Mouse (Mus musculus) Patski (cell line): Measurements from ENCODE around the gene Slc25a25. TPM values are rescaled to one million over a fixed set of nuclear protein-coding genes. Genes with fewer than 3 reads are reported as not detected.

Experiments used
- ATAC-seq: fragments of 100-300 bp; one replicate; pipeline ENCODE4 v1.8.0; 2021
- CTCF ChIA-PET: fragments of 350-600 bp; sonication (Branson Sonifier 250); formaldehyde crosslinking; loops from one replicate; lab custom pipeline; 2022; ENCODE audit warnings: inconsistent platforms; lab: Charles Lee
- POLR2A ChIA-PET: fragments of 350-600 bp; sonication (Branson Sonifier 250); formaldehyde crosslinking; loops from one replicate; lab custom pipeline; 2022; ENCODE audit warnings: antibody characterized with exemption, inconsistent platforms; lab: Charles Lee
- DNase-seq: peaks from one replicate; pipeline ENCODE4 v3.0.0-alpha.2; 2011; ENCODE audit warnings: low read depth, low spot score
- H3K27me3 ChIP-seq: fragments of 371-371 bp; one replicate; pipeline ENCODE4 v1.5.1; 2021
- CTCF ChIP-seq: fragments of 100-300 bp; IDR thresholded peaks from one replicate; pipeline ENCODE4 v1.5.1; 2021
- in situ Hi-C: fragments of 300-500 bp; cut with MboI; formaldehyde crosslinking; loops from 3 replicates; pipeline ENCODE4 v1.11.1; 2018; ENCODE audit warnings: low pct_unique_long_range_greater_than_20kb, mixed read lengths
- polyA plus RNA-seq: library from polyadenylated mRNA; unstranded; gene quantifications from one replicate; pipeline ENCODE4 v1.2.3, GENCODE M21; 2021

The Slc25a25 gene
- polyA plus RNA-seq, 1 experiment from 2014 or later = 18.5 TPM

DNA sequence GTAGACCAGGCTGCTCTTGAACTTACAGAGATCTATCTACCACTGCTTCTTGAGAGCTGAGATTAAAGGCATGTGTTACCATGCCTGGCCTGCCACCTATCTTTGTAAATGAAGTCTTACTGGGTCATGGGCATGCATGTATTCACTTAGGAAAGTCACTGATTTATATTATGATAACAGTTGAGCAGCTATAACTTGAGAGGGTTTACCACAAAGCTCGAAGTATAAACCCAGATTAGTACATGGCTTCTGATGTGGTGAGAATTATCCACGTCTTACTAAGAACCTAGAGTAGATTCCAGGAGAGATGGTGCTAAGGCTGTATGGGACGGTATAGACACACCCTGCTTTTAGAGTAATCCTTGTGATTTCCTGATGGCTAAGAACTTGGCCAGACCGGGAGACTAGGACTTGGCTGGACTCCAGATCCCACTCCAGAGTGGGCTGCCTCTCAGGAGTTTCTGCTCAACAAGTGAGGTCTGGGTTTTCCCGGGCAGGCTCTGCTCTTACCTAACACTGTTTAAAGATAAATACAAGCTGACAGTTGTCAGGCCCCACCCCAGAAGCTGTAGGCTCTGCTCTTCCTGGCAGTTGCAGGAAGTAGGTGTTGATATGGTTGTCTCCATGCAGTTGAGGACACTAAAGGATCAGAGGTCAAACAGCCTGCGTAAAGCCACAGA lies 13.1 kb upstream of the Slc25a25 start:
- ATAC-seq (no peak), DNase-seq (no peak)
- ChIA-PET CTCF (interaction anchor here (1.0 to 1.7 kb wide), 4 partner anchors 19 to 60 kb away, joined by 3 to 7 read pairs (median 6); no protein-coding TSS in a partner anchor), POLR2A (interaction anchor here (0.5 kb wide), 1 partner anchor 71 kb away, joined by 11 read pairs; the partner anchor contains the start of gene Fam102a)
- H3K27me3 ChIP-seq = no peaks in the 10 kb centered on the region
- TF ChIP-seq CTCF = no peak
- in situ Hi-C loops = no loop called here

GRCm38 (mm10) chr2:32463773-32464172 lies 12.5 kb upstream of the Slc25a25 start:
- DNase-seq (no peak), ATAC-seq (no peak)
- POLR2A ChIA-PET = interaction anchor here (0.5 kb wide), 1 partner anchor 71 kb away, joined by 11 read pairs; the partner anchor contains the start of gene Fam102a
- no peaks in the 10 kb centered on the region for H3K27me3 ChIP-seq
- in situ Hi-C loops = no loop called here
- no peak for TF ChIP-seq CTCF
- CTCF ChIA-PET = interaction anchor here (0.9 to 1.7 kb wide), 4 partner anchors 19 to 59 kb away, joined by 3 to 7 read pairs (median 4); no protein-coding TSS in a partner anchor

DNA sequence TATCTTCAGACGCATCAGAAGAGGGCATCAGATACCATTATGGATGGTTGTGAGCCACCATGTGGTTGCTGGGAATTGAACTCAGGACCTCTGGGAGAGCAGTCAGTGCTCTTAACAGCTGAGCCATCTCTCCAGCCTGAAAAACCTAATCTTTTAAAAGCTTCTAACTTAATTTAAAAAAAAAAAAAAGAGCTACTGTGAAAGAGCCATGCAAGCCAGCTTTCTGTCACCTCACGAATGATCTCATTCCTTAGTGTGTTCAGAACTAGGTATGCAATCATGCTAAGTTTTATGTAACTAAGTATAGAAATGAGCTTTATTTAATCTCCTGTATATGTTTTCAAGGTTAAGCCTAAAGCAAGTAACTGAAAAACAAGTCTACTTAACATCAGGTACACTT lies 8.4 kb upstream of the Slc25a25 start:
- ATAC-seq (no peak), DNase-seq (no peak)
- no peak for TF ChIP-seq CTCF
- POLR2A ChIA-PET = interaction anchor here (0.7 to 0.9 kb wide), 2 partner anchors 12 to 48 kb away, joined by 5 to 8 read pairs; no protein-coding TSS in a partner anchor
- in situ Hi-C loops = no loop called here
- CTCF ChIA-PET = interaction anchor here (0.9 to 1.7 kb wide), 2 partner anchors 18 to 55 kb away, joined by 3 to 6 read pairs; no protein-coding TSS in a partner anchor
- H3K27me3 ChIP-seq = no peaks in the 10 kb centered on the region

GRCm38 (mm10) chr2:32458300-32458699 lies 7.1 kb upstream of the Slc25a25 start:
- TF ChIP-seq CTCF = no peak
- CTCF ChIA-PET = interaction anchor here (1.1 to 1.2 kb wide), 2 partner anchors 18 to 21 kb away, joined by 3 read pairs; no protein-coding TSS in a partner anchor
- in situ Hi-C loops = no loop called here
- POLR2A ChIA-PET = interaction anchor here (1.3 kb wide), 1 partner anchor 36 kb away, joined by 3 read pairs; no protein-coding TSS in a partner anchor
- ATAC-seq (peak; percentile 73), DNase-seq (peak; percentile 51)
- H3K27me3 ChIP-seq = no peaks in the 10 kb centered on the region

DNA sequence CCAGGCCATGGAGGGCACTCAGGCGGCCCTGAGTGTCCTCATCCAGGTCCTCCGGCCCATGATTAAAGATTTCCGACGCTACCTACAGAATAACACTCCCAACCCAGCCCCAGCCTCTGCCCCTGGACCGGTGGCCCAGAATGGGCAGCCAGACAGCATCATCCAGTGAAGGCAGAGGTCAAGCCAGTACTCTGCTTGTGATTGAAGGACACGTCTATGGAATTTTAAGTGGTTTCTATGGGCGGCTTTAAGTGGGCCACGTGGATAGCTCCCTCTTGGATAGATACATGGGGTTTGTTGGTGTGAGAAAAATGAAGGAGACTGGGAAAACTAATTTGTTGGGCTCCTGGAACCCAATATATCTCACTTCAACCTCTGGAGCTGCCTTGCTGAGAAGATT lies 3.9 kb upstream of the Slc25a25 start:
- in situ Hi-C loops = no loop called here
- TF ChIP-seq CTCF = no peak
- no peak for DNase-seq
- no peak for ATAC-seq
- no peaks in the 10 kb centered on the region for H3K27me3 ChIP-seq
- CTCF ChIA-PET = no interaction called here
- POLR2A ChIA-PET = interaction anchor here (1.4 kb wide), 1 partner anchor 37 kb away, joined by 3 read pairs; no protein-coding TSS in a partner anchor

DNA sequence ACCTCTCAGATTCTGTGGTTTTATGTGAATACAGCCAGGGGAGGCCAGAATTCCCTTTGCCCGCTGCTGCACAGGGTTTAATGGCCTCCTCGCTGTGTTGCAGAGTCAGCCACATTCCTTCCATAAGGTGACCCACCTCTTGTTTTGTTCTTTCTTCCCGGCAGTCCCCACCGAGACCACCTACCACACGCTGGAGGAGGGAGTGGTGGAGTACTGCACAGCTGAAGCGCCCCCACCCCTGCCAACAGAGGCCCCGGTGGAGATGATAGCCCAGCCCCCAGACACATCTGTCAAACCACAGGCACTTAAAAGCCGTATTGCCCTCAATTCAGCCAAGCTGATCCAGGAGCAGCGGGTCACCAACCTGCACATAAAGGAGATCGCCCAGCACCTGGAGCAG lies 3.4 kb upstream of the Slc25a25 start:
- no peak for ATAC-seq
- no peaks in the 10 kb centered on the region for H3K27me3 ChIP-seq
- no peak for DNase-seq
- in situ Hi-C loops = loop anchor here (5.0 kb wide), 1 partner anchor 37 kb away; no protein-coding TSS in a partner anchor
- POLR2A ChIA-PET = interaction anchor here (1.4 kb wide), 1 partner anchor 36 kb away, joined by 3 read pairs; no protein-coding TSS in a partner anchor
- CTCF ChIA-PET = no interaction called here
- TF ChIP-seq CTCF = no peak

DNA sequence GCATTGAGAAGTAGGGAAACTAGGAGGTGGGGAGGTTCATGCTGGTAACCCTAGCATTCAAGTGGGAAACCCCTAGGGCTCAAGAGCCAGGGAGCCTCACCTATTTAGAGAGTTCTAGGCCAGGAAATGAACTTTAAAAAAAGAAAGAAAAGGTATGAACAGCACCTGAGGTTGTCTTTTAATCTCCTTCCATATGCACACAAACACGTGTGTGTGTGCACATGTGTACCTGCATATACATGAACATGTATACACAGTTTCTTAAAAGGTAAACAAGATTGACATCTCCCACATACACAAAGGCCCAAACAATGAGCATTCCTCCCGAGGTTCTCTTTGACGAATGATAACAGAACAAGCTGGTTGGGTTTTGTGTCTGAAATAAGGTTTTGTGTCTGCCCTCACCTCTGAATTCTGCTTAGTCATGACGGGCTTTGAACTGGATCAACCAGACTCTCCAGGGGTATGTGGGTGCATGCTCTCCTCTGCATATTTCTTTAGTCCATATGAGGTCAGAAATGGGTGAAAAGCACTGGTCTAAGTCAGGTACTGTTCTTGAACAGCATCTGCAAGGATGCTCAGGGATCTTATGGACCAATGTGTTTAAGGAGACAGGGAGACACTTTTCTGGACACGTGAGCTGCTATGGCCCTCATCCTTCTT lies 2.5 kb upstream of the Slc25a25 start:
- no peak for TF ChIP-seq CTCF
- CTCF ChIA-PET = interaction anchor here (3.0 kb wide), 1 partner anchor 33 kb away, joined by 9 read pairs; no protein-coding TSS in a partner anchor

DNA sequence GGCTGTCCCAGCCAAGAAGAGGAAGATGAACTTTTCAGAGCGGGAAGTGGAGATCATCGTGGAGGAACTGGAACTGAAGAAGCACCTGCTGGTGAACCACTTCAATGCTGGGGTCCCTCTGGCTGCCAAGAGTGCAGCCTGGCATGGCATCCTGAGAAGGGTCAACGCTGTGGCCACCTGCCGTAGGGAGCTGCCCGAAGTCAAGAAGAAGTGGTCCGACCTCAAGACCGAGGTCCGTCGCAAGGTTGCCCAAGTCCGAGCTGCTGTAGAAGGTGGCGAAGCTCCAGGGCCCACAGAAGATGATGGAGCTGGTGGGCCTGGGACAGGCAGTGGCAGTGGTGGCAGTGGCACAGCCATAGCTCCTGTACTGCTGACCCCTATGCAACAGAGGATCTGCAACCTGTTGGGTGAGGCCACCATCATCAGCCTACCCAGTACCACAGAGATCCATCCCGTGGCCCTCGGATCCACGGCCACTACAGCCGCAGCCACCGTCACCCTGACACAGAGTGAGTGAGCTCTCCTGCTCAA lies 1.3 kb upstream of the Slc25a25 start:
- no peak for TF ChIP-seq CTCF
- ChIA-PET CTCF (interaction anchor here (0.9 to 3.0 kb wide), 3 partner anchors 31 to 48 kb away, joined by 3 to 9 read pairs (median 3); no protein-coding TSS in a partner anchor), POLR2A (no interaction called here)
- in situ Hi-C loops = loop anchor here (5.0 kb wide), 1 partner anchor 35 kb away; no protein-coding TSS in a partner anchor
- no peak for DNase-seq
- H3K27me3 ChIP-seq = no peaks in the 10 kb centered on the region
- no peak for ATAC-seq

More for the DNA sequence above, 2.5 kb upstream of the Slc25a25 start:
- ATAC-seq (no peak), DNase-seq (no peak)
- POLR2A ChIA-PET = no interaction called here
- H3K27me3 ChIP-seq = no peaks in the 10 kb centered on the region
- in situ Hi-C loops = loop anchor here (5.0 kb wide), 1 partner anchor 36 kb away; no protein-coding TSS in a partner anchor

DNA sequence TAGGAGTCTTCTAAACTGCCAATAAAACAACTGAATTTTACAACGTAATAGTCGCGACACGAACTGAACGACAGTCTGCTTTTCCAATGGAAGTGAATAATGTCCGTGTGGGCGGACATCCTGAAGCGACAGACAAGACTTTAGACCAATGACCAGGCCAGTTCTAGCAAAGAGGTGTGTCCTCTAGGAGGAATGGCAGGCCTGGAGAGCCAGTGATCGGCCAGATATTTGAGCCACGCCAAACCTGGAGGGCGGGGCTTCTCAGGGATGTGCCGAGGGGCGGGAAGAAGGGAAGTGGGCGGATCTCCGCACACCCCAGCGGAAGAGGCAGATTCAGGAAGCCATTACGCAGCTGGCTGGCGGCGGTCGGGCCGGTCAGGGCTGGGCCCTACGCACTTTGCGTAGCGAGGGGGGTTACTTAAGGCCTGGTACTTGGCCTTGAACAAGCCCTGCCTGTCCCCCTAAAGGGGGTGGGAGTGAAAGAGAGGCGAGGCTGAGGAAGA lies 676 bp upstream of the Slc25a25 start:
- no peak for TF ChIP-seq CTCF
- CTCF ChIA-PET = interaction anchor here (0.9 to 3.0 kb wide), 4 partner anchors 15 to 47 kb away, joined by 3 to 9 read pairs (median 4); no protein-coding TSS in a partner anchor
- H3K27me3 ChIP-seq = no peaks in the 10 kb centered on the region
- peak; percentile 96 for DNase-seq
- POLR2A ChIA-PET = interaction anchor here (1.1 to 1.2 kb wide), 2 partner anchors 27 to 121 kb away, joined by 3 read pairs; no protein-coding TSS in a partner anchor
- in situ Hi-C loops = loop anchor here (5.0 kb wide), 1 partner anchor 35 kb away; no protein-coding TSS in a partner anchor
- peak; percentile 93 for ATAC-seq
